In genomic region chr17:28279780-28280422, GRCm38 (mm10) we compare ENCODE assay signal across 10 mouse cellular contexts. TPM values are rescaled to one million over a fixed set of nuclear protein-coding genes. Genes with fewer than 3 reads are reported as not detected.
DNase-seq lines count a peak whose midpoint lies in the region; ATAC-seq and TF ChIP-seq lines count a peak whose summit lies in the region.
"Had no signal": no experiment of that assay in that cellular context is flagged by ENCODE, and none has a peak within 500 bp of the region (broad histone marks: within the 10 kb centered on the region; RNA-seq: fewer than 3 reads in every experiment).

No protein-coding gene starts in this region.

- TF ChIP-seq CTCF in intestine, postnatal 0 days (IDR thresholded peaks at IDR 0.05; ENCODE audit: low read depth), result no peak

- no peak overlapping the region for H3K4me3 ChIP-seq in intestine, embryonic 15.5 days (replicated peaks)
- no peak overlapping the region for H3K4me3 ChIP-seq in intestine, postnatal 0 days (ENCODE audit: low read depth, low read length)
- no peak overlapping the region for H3K4me3 ChIP-seq in liver, embryonic 15.5 days (replicated peaks)
- H3K4me3 ChIP-seq: erythroblast, embryonic 14.5 days had no signal

- no peaks in the 10 kb centered on the region for H3K27me3 ChIP-seq in intestine, embryonic 15.5 days (replicated peaks)
- H3K27me3 ChIP-seq in intestine, postnatal 0 days (replicated peaks; ENCODE audit: control insufficient read depth, insufficient read depth, low read length), result no peaks in the 10 kb centered on the region
- no peaks in the 10 kb centered on the region for H3K27me3 ChIP-seq in liver, embryonic 15.5 days

- intact Hi-C loops in heart, postnatal 10 days (cut with DNase I), result no loop called here

- no peaks in the 10 kb centered on the region for H3K36me3 ChIP-seq in intestine, embryonic 15.5 days
- H3K36me3 ChIP-seq in intestine, postnatal 0 days (ENCODE audit: control insufficient read depth, insufficient read depth), result no peaks in the 10 kb centered on the region; the same call in 1 of the 2 replicates
- no peaks in the 10 kb centered on the region for H3K36me3 ChIP-seq in liver, embryonic 15.5 days (replicated peaks)

- peaks cover 54% of the 10 kb centered on the region for H3K4me1 ChIP-seq in intestine, embryonic 15.5 days (replicated peaks)
- H3K4me1 ChIP-seq in intestine, postnatal 0 days (replicated peaks; ENCODE audit: control insufficient read depth, insufficient read depth, low read length), result 0 out of 2 replicates have a peak, but pooled peaks cover 3% of the 10 kb centered on the region
- H3K4me1 ChIP-seq in liver, embryonic 15.5 days (replicated peaks), result peaks cover 58% of the 10 kb centered on the region

- peak; percentile 92 for DNase-seq in adrenal gland, postnatal 25 days
- peak; percentile 80 for DNase-seq in heart, postnatal 10 days
- no peak for DNase-seq in natural killer cell, adult 2 months (ENCODE audit: low spot score in 2 of 2)
- no peak for DNase-seq in right cerebral cortex, adult 2 months (ENCODE audit: low spot score in 2 of 2)

- no peak for ATAC-seq in intestine, embryonic 15.5 days
- ATAC-seq in intestine, postnatal 0 days, result no peak
- 0 out of 2 replicates have a peak, but pooled peaks have one; percentile 17 for ATAC-seq in liver, embryonic 15.5 days (ENCODE audit: insufficient read depth)
- no peak for ATAC-seq in erythroid progenitor cell, adult 5-6 weeks (replicated peaks; ENCODE audit: low FRiP score, poor library complexity, severe bottlenecking)

- 0 out of 2 replicates have a peak overlapping the region, but pooled peaks have one; percentile 3 for H3K27ac ChIP-seq in intestine, embryonic 15.5 days
- no peak overlapping the region for H3K27ac ChIP-seq in intestine, postnatal 0 days (ENCODE audit: low read depth, low read length)
- H3K27ac ChIP-seq in liver, embryonic 15.5 days (replicated peaks), result peak overlapping the region; percentile 45

- H3K4me2 ChIP-seq in intestine, embryonic 15.5 days (replicated peaks), result no peak overlapping the region
- H3K4me2 ChIP-seq in intestine, postnatal 0 days (replicated peaks; ENCODE audit: low read depth), result no peak overlapping the region
- no peak overlapping the region for H3K4me2 ChIP-seq in liver, embryonic 15.5 days

- H3K9me3 ChIP-seq in intestine, embryonic 15.5 days, result no peaks in the 10 kb centered on the region
- H3K9me3 ChIP-seq in intestine, postnatal 0 days (ENCODE audit: control insufficient read depth), result no peaks in the 10 kb centered on the region
- no peaks in the 10 kb centered on the region for H3K9me3 ChIP-seq in liver, embryonic 15.5 days (replicated peaks)
- H3K9me3 ChIP-seq: G1E had no signal

- H3K9ac ChIP-seq in intestine, embryonic 15.5 days, result no peak overlapping the region
- H3K9ac ChIP-seq in intestine, postnatal 0 days (ENCODE audit: low read depth, low read length), result no peak overlapping the region
- no peak overlapping the region for H3K9ac ChIP-seq in liver, embryonic 15.5 days

- WGBS in intestine, embryonic 15.5 days, result 66% methylated on average over 15 of the region's 15 CpGs
- 70% methylated on average over 15 of the region's 15 CpGs for WGBS in intestine, postnatal 0 days
- 74% methylated on average over 15 of the region's 15 CpGs for WGBS in liver, embryonic 15.5 days (ENCODE audit: insufficient replicate concordance)

RNA-seq across cellular contexts. Expression of gene Fance, which starts 33.4 kb away (rescaled TPM):
- polyA plus RNA-seq in intestine, embryonic 15.5 days (2015; fragmentation: Nextera tagmentation; extraction: Ambion mirVana), result 22.7 and 29.8 TPM in 2 replicates
- polyA plus RNA-seq in intestine, postnatal 0 days (2015; fragmentation: Nextera tagmentation; extraction: Ambion mirVana), result 10.3 and 11.0 TPM in 2 replicates
- total RNA-seq in adrenal gland, postnatal 25 days (2021), result 34.6 and 35.0 TPM in 2 replicates
- total RNA-seq in heart, postnatal 10 days (2021), result 10 to 100 TPM; 16.9 to 18.2 TPM
- polyA plus RNA-seq in liver, embryonic 15.5 days (2015; fragmentation: Nextera tagmentation; extraction: Ambion mirVana), result 9.4 and 11.0 TPM in 2 replicates
- 9.7 and 10.5 TPM in 2 replicates for total RNA-seq in erythroid progenitor cell, adult 5-6 weeks (2015; ENCODE audit: low replicate concordance)
- 0.76 and 9.8 TPM in 2 replicates for total RNA-seq in erythroid progenitor cell, adult 5-6 weeks (2017; ENCODE audit: low replicate concordance)

RNA-seq across cellular contexts. Expression of gene Ppard, which starts 47.4 kb away (rescaled TPM):
- 1.8 and 1.9 TPM in 2 replicates for polyA plus RNA-seq in intestine, embryonic 15.5 days (2015; fragmentation: Nextera tagmentation; extraction: Ambion mirVana)
- polyA plus RNA-seq in intestine, postnatal 0 days (2015; fragmentation: Nextera tagmentation; extraction: Ambion mirVana), result 1.7 and 2.1 TPM in 2 replicates
- total RNA-seq in adrenal gland, postnatal 25 days (2021), result 36.3 and 43.3 TPM in 2 replicates
- total RNA-seq in heart, postnatal 10 days (2021), result 10 to 100 TPM; 28.0 to 28.8 TPM
- polyA plus RNA-seq in liver, embryonic 15.5 days (2015; fragmentation: Nextera tagmentation; extraction: Ambion mirVana), result 0.86 and 0.89 TPM in 2 replicates
- 2.9 and 4.0 TPM in 2 replicates for total RNA-seq in erythroid progenitor cell, adult 5-6 weeks (2015; ENCODE audit: low replicate concordance)
- 1.7 TPM in 1 of 2 replicates, not detected in the other for total RNA-seq in erythroid progenitor cell, adult 5-6 weeks (2017; ENCODE audit: low replicate concordance)

RNA-seq across cellular contexts. Expression of gene Rpl10a, which starts 48.4 kb away (rescaled TPM):
- polyA plus RNA-seq in intestine, embryonic 15.5 days (2015; fragmentation: Nextera tagmentation; extraction: Ambion mirVana), result 639 and 690 TPM in 2 replicates
- 383 and 417 TPM in 2 replicates for polyA plus RNA-seq in intestine, postnatal 0 days (2015; fragmentation: Nextera tagmentation; extraction: Ambion mirVana)
- total RNA-seq in adrenal gland, postnatal 25 days (2021), result 789 and 848 TPM in 2 replicates
- 100 to 1,000 TPM; 584 to 595 TPM for total RNA-seq in heart, postnatal 10 days (2021)
- polyA plus RNA-seq in liver, embryonic 15.5 days (2015; fragmentation: Nextera tagmentation; extraction: Ambion mirVana), result 280 and 313 TPM in 2 replicates
- total RNA-seq in erythroid progenitor cell, adult 5-6 weeks (2015; ENCODE audit: low replicate concordance), result 515 and 750 TPM in 2 replicates
- total RNA-seq in erythroid progenitor cell, adult 5-6 weeks (2017; ENCODE audit: low replicate concordance), result 184 and 203 TPM in 2 replicates

Comparison
In these comparisons a context has a peak if more than half of its experiments do, and no peak if none do; other contexts are left out.
1. DNase-seq: peak in adrenal gland, postnatal 25 days (single experiment) and heart, postnatal 10 days (2 of 2); none in natural killer cell, adult 2 months (0 of 2) and right cerebral cortex, adult 2 months (0 of 2).